Mouse (Mus musculus) A20 (cell line): ENCODE results near the gene Brca1.

Experiments used
- DNase-seq: peaks from one replicate; pipeline ENCODE4 v3.0.0-alpha.2; 2011; ENCODE audit warnings: low read depth, low spot score

Brca1 gene

GRCm38 (mm10) chr11:101470206-101470605 lies 81.5 kb downstream of the Brca1 start:
- DNase-seq: no peak

- DNase-seq: no peak
Observed at GRCm38 (mm10) chr11:101469155-101469554, 82.6 kb downstream of the Brca1 start.

DNA sequence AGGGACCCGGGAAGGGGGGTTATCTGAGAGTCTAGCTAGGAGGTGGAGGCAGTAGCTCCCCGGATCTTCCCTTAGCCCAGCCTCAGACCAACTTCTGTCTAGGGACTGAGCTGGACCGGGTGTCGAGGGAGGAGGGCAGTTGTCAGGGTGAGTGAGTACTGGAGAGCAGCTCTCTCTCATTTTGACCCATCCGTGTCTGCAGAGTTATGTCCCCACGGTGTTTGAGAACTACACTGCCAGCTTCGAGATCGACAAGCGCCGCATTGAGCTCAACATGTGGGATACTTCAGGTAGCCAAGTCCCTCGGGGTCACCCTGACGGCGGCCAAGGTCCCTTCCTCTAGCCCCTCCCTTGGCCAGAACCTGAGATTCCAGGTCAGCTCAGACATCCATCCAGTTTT lies 83.0 kb downstream of the Brca1 start:
- peak; percentile 23 for DNase-seq

GRCm38 (mm10) chr11:101468263-101468688 lies 83.5 kb downstream of the Brca1 start:
- DNase-seq: no peak

DNA sequence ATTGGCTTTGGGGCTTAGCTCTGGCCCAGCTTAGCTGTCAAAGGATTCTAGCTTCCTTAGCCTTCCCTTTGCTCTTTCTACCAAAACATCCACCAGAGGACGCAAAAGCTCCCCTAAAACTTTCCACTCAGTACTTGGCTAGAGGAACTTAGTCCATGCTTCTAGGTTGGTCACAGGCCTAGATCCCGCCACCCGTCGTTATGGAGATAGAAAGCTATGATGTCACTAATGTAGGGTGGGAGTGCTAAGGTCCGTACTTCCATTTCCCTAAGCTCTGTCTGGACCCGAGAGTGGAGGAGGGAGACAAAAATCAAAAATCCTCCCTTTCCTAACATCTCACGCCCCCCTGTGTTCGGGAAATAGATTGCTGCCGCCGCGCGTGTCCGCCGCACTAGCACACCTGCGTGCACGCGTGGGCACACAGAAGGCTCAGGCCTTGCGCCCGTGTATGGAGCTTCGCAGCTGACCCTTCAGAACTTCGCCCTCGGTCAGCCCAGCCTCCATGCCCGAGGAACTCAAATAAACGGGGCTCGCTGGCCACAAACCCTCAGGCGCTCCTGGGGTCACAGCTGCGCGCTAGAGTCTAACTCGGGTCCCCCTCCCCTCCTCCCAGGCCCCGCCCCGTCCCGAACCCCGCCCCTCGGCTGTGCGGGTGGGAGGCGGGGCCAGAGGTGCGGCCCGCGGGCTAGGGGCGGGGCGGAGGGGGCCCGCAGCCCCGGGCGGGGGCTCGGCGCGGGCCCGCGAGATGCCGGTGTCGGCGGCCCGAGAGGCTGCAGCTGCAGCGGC lies 84.1 kb downstream of the Brca1 start:
- DNase-seq: peak; percentile 89

GRCm38 (mm10) chr11:101466552-101466950 lies 85.2 kb downstream of the Brca1 start:
- DNase-seq: peak; percentile 32

GRCm38 (mm10) chr11:101465869-101466551 lies 85.7 kb downstream of the Brca1 start, which contains the start of gene Vat1:
Gene Vat1 (minus strand): TSS chr11:101466230.
- DNase-seq: peak; percentile 85

DNA sequence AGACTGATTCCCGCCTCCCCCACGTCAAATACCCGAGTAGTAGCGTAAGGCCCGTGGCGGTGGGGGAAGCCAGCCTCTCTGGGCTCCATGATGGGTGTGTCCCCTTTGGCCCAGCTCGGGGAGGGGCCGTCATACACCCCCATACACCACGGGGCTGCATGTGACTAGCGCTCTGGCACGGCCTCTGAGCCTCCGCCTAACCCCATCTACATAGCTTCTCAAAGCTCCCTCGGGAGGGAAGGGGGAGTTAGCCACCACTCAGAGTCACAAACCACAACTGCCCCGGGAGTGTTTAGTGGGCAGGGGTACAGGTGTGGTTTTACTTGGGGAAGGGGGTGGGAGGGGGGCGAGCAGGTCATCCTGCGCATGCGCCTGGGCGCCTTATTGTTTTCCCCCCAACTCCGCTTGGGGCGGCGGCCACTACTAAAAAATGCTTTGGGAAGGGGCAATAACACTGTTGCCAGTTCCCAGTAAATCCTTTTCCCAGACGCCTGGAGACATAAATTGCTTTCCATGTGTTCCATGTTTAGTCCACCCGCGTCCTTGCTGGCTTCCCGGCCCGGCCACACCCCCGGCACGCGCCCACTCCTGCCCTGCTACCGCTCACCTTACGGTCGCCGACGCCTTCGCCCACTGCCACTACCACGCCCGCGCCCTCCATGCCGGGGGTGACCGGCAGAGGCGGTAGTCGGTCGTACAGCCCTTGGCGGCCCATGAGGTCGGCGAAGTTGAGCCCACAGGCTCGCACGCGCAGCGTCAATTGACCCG lies 86.5 kb downstream of the Brca1 start:
- peak; percentile 73 for DNase-seq

DNA sequence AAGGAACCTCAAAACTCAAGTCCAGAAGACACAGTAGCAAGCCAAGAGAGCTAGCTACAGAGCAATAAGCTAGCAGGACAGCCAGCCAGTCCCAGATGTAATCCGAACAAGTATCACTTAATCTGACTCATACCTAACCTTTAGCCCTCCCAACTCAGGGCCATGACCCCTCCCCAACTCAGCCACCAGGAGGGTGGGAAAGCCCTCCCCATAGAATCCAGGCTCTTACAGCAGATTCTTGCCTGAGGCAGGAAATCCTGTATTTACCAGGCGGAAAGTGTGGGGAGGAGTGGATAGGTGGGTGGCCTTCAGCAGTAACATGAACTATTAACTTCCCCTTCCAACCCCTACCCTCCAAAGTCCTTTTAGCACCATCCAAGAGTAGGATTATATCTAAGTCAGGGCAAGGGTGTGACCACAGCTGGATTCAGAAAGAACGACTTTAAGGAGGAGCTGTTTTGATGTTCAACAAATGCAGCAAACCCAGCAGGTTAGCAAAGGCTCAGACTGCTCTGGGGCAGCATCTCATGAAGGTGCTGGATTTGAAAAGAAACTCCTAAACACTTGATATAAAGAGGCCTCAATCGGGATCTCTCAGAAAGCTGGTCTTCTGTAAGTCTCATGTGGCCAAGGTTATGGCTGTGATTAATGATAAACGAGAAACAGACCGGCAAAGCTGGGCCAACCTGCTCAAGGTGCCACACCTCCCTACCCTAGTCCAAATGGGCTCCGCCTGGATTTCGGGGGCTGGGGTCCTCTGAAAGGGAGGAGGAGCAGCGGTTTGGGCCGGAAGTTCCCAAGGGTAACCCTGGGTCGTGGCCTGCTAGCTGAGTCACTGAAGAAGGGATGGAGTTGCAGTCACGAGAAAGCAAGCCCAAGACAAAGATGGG lies 87.3 kb downstream of the Brca1 start, which contains the start of gene Rnd2:
Gene Rnd2 (plus strand): TSS at position 789 of the 890 bp plus-strand sequence.
- DNase-seq: no peak

DNA sequence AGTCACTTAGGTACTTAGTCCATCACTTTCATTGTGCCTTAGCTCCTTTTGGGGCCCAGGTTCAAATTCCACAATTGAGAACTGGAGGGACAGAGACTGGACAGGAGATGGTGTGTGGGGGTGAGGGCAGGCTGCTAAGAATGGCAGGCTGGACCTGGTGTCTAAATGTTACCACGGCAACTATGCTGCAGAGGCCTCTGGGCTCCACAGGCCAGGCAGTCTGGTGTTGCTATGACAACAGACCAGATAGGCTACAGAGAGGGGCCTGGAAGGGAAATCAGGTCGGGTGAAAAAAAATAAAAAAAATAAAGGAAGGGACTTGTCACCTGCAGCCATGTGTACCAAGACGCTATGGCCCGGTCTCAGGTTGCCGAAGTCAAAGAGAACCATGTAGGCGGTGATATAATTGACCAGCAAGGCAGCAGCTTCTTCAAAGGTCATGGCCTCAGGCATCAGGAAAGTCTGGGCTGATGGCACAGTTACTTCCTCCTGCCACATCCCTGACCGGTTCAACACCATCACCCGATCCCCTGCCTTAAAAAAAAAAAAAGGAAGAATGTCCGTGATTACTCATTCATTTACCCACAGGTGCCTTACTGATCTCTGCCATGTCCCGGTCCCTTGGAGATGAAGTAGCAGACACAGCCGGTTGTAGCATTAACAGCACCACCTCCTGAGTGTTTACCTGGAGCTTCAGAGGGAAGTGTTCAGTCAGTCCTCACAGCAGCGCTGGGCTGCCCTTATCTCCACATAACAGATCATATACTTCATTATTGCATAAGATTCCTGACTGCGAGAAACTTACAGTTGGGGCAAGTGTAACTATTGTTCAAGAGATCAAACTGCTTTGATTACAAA lies 88.9 kb downstream of the Brca1 start:
- peak; percentile 80 for DNase-seq

- DNase-seq: no peak
Observed at GRCm38 (mm10) chr11:101462141-101462540, 89.6 kb downstream of the Brca1 start.

- DNase-seq: no peak
Observed at GRCm38 (mm10) chr11:101460321-101460720, 91.4 kb downstream of the Brca1 start.

DNA sequence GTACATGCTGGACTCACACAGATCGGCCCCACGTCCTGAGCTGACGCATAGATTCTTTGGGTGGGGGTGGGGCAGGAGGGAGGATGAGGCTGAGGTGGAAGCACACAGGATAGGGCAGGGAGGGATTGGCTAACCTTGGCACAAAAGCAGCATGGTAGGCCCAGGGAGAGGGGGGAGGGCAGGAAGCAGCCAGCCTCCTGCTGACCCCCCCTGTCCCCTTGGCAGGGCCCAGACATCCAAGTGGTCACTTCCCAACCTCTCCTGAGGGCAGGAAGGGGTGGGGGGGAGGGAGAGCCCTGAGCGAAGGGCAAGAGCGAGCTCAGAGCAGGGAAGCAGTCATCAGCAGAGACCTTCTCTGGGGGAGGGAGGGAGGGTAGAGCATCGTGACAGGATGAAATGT lies 92.0 kb downstream of the Brca1 start:
- DNase-seq: no peak

GRCm38 (mm10) chr11:101458217-101458616 lies 93.5 kb downstream of the Brca1 start:
- no peak for DNase-seq

- no peak for DNase-seq
Observed at GRCm38 (mm10) chr11:101457631-101458030, 94.1 kb downstream of the Brca1 start.

GRCm38 (mm10) chr11:101455627-101456026 lies 96.1 kb downstream of the Brca1 start:
- no peak for DNase-seq

DNA sequence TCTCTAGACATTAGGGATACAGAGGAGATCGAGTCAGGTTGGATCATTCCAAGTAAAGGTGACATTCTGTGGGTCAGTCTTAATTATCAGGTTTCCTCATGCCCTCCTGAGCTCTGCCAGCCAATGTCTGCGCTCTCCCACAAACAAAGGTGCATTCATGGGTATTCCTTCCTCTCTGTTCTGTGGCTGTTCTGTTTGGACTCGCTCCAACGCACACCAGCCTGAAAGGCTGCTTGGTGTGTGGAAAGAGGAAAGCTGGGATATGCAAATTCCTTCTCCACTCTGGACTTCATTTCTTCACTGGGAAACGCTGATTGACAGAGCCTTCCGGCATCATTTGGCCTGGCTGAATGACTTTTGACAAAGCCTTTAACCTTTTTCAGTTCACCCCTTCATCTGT lies 97.1 kb downstream of the Brca1 start:
- no peak for DNase-seq

GRCm38 (mm10) chr11:101452093-101452774 lies 99.5 kb downstream of the Brca1 start:
- no peak for DNase-seq

DNA sequence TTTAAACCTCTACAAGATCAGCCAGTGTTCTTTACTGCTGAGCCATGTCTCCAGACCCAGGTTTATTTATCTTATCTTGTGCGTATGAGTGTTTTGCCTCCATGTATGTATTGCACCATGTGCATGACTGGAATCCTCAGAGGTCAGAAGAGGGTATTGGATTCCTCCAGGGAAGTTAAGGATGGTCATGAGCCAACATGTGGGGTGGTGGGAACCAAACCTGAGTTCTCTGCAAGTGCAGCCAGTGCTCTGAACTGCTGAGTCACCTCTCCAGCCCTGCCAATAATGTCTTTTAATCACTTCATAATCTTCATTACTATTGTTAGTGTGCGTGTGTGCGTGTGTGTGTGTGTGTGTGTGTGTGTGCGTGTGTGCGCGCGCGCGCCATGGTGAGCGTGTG lies 100.2 kb downstream of the Brca1 start:
- DNase-seq: no peak

DNA sequence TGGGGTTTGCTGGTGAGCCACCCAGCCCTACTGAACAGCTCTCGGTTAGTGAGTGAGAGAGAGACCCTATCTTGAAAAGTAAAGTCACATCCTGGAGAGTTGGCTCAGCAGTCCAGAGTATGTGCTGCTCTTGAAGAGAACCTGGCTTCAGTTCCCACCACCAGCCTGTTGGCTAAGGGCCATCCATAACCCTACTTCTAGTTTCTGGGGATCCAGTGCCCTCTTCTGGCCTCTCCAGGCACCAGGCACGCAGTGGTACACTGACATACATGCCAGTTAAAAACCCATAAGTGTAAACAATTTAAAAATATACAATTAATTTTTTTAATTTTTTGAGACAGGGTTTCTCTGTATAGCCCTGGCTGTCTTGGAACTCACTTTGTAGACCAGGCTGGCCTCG lies 101.4 kb downstream of the Brca1 start:
- DNase-seq: peak; percentile 69
